Mouse (Mus musculus) MEL (cell line): ENCODE measurements around the gene Cd9. TPM values are rescaled to one million over a fixed set of nuclear protein-coding genes. Genes with fewer than 3 reads are reported as not detected.

Experiments
- DNase-seq: peaks from one replicate; pipeline ENCODE4 v3.0.0; 2011; ENCODE audit warnings: low read depth, low spot score
- H3K27ac ChIP-seq: 2 replicates; pipeline ENCODE4 v1.5.1; 2012; ENCODE audit warnings: low read depth, mild to moderate bottlenecking, control low read depth, low read length, moderate library complexity; ENCODE audit not compliant: control insufficient read depth
- H3K27me3 ChIP-seq, 2 experiments: fragments of 150-350 bp in 1 of 2; sonication (generic) in 1 of 2; 2 replicates each; pipeline ENCODE4 v1.6.1; 2012; ENCODE audit warnings: low read length in 2 of 2, mild to moderate bottlenecking in 2 of 2, improper control_type of control experiment in 1 of 2, moderate library complexity in 1 of 2; ENCODE audit not compliant: insufficient read depth in 2 of 2, control insufficient read depth in 1 of 2
- H3K36me3 ChIP-seq, 2 experiments: 2 replicates each; pipeline ENCODE4 v1.6.1; 2012 to 2014; ENCODE audit warnings: low read length in 2 of 2, improper control_type of control experiment in 1 of 2, inconsistent platforms in 1 of 2, mild to moderate bottlenecking in 1 of 2; ENCODE audit not compliant: insufficient read depth in 2 of 2, control insufficient read depth in 1 of 2
- H3K4me1 ChIP-seq, 2 experiments: fragments of 150-350 bp in 1 of 2; sonication (generic) in 1 of 2; 2 replicates each; pipeline ENCODE4 v1.6.1; 2012; ENCODE audit warnings: low read length in 2 of 2, improper control_type of control experiment in 1 of 2, mild to moderate bottlenecking in 1 of 2; ENCODE audit not compliant: insufficient read depth in 2 of 2, control insufficient read depth in 1 of 2
- H3K4me3 ChIP-seq, 2 experiments: fragments of 150-350 bp in 1 of 2; sonication (generic) in 1 of 2; 2 replicates each; pipeline ENCODE4 v1.5.1; 2012; ENCODE audit warnings: low read depth in 2 of 2, low read length in 2 of 2, mild to moderate bottlenecking in 2 of 2, moderate library complexity in 2 of 2, control low read depth in 1 of 2, improper control_type of control experiment in 1 of 2; ENCODE audit not compliant: control insufficient read depth in 1 of 2, insufficient read depth in 1 of 2
- H3K79me2 ChIP-seq: 2 replicates; pipeline ENCODE4 v1.6.1; 2012; ENCODE audit warnings: mild to moderate bottlenecking, low read length, moderate library complexity; ENCODE audit not compliant: control insufficient read depth, poor library complexity, insufficient read depth
- H3K9ac ChIP-seq: 2 replicates; pipeline ENCODE4 v1.6.1; 2012; ENCODE audit warnings: low read depth, mild to moderate bottlenecking, control low read depth, low read length, moderate library complexity; ENCODE audit not compliant: control insufficient read depth, poor library complexity, severe bottlenecking
- H3K9me3 ChIP-seq: fragments of 150-350 bp; sonication (generic); replicated peaks from 2 replicates; pipeline ENCODE4 v1.6.1; 2012; ENCODE audit warnings: mild to moderate bottlenecking, low read length, improper control_type of control experiment, moderate library complexity; ENCODE audit not compliant: insufficient read depth
- CHD1 ChIP-seq: IDR thresholded peaks from 2 replicates; pipeline ENCODE4 v1.6.1; 2012; ENCODE audit warnings: low read depth, mild to moderate bottlenecking, inconsistent platforms, low read length, improper control_type of control experiment
- CHD2 ChIP-seq: IDR thresholded peaks from 2 replicates; pipeline ENCODE4 v1.6.1; 2011; ENCODE audit warnings: low read length, improper control_type of control experiment
- CTCF ChIP-seq, 3 experiments: IDR thresholded peaks in 2 of 3; conservative IDR thresholded peaks in 1 of 3; 2 replicates each; pipeline ENCODE4 v1.5.1; 2011 to 2012; ENCODE audit warnings: low read length in 3 of 3, low read depth in 2 of 3, mild to moderate bottlenecking in 2 of 3, improper control_type of control experiment in 1 of 3, inconsistent platforms in 1 of 3, mixed read lengths in 1 of 3, moderate library complexity in 1 of 3; ENCODE audit not compliant: control insufficient read depth in 1 of 3, insufficient read depth in 1 of 3, poor library complexity in 1 of 3, severe bottlenecking in 1 of 3
- E2F4 ChIP-seq: IDR thresholded peaks from 2 replicates; pipeline ENCODE4 v1.6.1; 2011; ENCODE audit warnings: low read depth, low read length, improper control_type of control experiment, borderline replicate concordance
- ELF1 ChIP-seq: IDR thresholded peaks from 2 replicates; pipeline ENCODE4 v1.6.1; 2014; ENCODE audit warnings: low read depth, mild to moderate bottlenecking, inconsistent platforms, low read length, improper control_type of control experiment, moderate library complexity
- GABPA ChIP-seq: IDR thresholded peaks from 2 replicates; pipeline ENCODE4 v1.6.1; 2012; ENCODE audit warnings: low read depth, mild to moderate bottlenecking, inconsistent platforms, low read length, improper control_type of control experiment, moderate library complexity
- GATA1 ChIP-seq: IDR thresholded peaks from 2 replicates; pipeline ENCODE4 v1.6.1; 2011; ENCODE audit warnings: low read depth, low read length, improper control_type of control experiment
- HCFC1 ChIP-seq: IDR thresholded peaks from 2 replicates; pipeline ENCODE4 v1.6.1; 2012; ENCODE audit warnings: low read depth, mild to moderate bottlenecking, inconsistent platforms, low read length, improper control_type of control experiment, moderate library complexity
- KAT2A ChIP-seq: conservative IDR thresholded peaks from 2 replicates; pipeline ENCODE4 v1.6.1; 2012; ENCODE audit warnings: low read depth, low read length, improper control_type of control experiment, inconsistent platforms
- MAFK ChIP-seq: IDR thresholded peaks from 2 replicates; pipeline ENCODE4 v1.6.1; 2011; ENCODE audit warnings: low read depth, mild to moderate bottlenecking, low read length, improper control_type of control experiment, borderline replicate concordance
- MAX ChIP-seq: IDR thresholded peaks from 2 replicates; pipeline ENCODE4 v1.6.1; 2011; ENCODE audit warnings: low read length, improper control_type of control experiment
- MXI1 ChIP-seq: IDR thresholded peaks from 2 replicates; pipeline ENCODE4 v1.6.1; 2011; ENCODE audit warnings: mild to moderate bottlenecking, low read depth, low read length, improper control_type of control experiment
- MYB ChIP-seq: IDR thresholded peaks from 2 replicates; pipeline ENCODE4 v1.6.1; 2011; ENCODE audit warnings: mild to moderate bottlenecking, low read depth, low read length, improper control_type of control experiment
- MYC ChIP-seq: IDR thresholded peaks from 2 replicates; pipeline ENCODE4 v1.6.1; 2011; ENCODE audit warnings: low read depth, mild to moderate bottlenecking, low read length, improper control_type of control experiment, moderate library complexity
- POLR2A ChIP-seq, 2 experiments: IDR thresholded peaks; 2 replicates each; pipeline ENCODE4 v1.6.1; 2011 to 2012; ENCODE audit warnings: low read length in 2 of 2, mild to moderate bottlenecking in 2 of 2, control low read depth in 1 of 2, improper control_type of control experiment in 1 of 2, low read depth in 1 of 2, moderate library complexity in 1 of 2; ENCODE audit not compliant: control insufficient read depth in 1 of 2, insufficient read depth in 1 of 2, poor library complexity in 1 of 2
- RAD21 ChIP-seq: IDR thresholded peaks from 2 replicates; pipeline ENCODE4 v1.6.1; 2011; ENCODE audit warnings: mild to moderate bottlenecking, low read depth, low read length, improper control_type of control experiment
- RCOR1 ChIP-seq: IDR thresholded peaks from 2 replicates; pipeline ENCODE4 v1.6.1; 2012; ENCODE audit warnings: low read depth, mild to moderate bottlenecking, inconsistent platforms, low read length, improper control_type of control experiment
- SIN3A ChIP-seq: IDR thresholded peaks from 2 replicates; pipeline ENCODE4 v1.6.1; 2012; ENCODE audit warnings: low read length, improper control_type of control experiment, inconsistent platforms
- TAL1 ChIP-seq: IDR thresholded peaks from 2 replicates; pipeline ENCODE4 v1.6.1; 2012; ENCODE audit warnings: mild to moderate bottlenecking, inconsistent platforms, low read length, moderate library complexity, mixed read lengths
- TCF12 ChIP-seq: IDR thresholded peaks from 2 replicates; pipeline ENCODE4 v1.6.1; 2014; ENCODE audit warnings: low read depth, mild to moderate bottlenecking, inconsistent platforms, low read length, improper control_type of control experiment, moderate library complexity
- USF1 ChIP-seq: IDR thresholded peaks from 2 replicates; pipeline ENCODE4 v1.6.1; 2014; ENCODE audit warnings: low read depth, mild to moderate bottlenecking, inconsistent platforms, low read length, improper control_type of control experiment, moderate library complexity
- USF2 ChIP-seq, 2 experiments: IDR thresholded peaks; 2 replicates each; pipeline ENCODE4 v1.6.1; 2011 to 2012; ENCODE audit warnings: improper control_type of control experiment in 2 of 2, low read length in 2 of 2, borderline replicate concordance in 1 of 2, inconsistent platforms in 1 of 2, low read depth in 1 of 2, mild to moderate bottlenecking in 1 of 2; ENCODE audit not compliant: insufficient read depth in 1 of 2
- ZMIZ1 ChIP-seq: IDR thresholded peaks from 2 replicates; pipeline ENCODE4 v1.6.1; 2012; ENCODE audit warnings: low read depth, mild to moderate bottlenecking, inconsistent platforms, low read length, improper control_type of control experiment, moderate library complexity
- ZNF384 ChIP-seq: IDR thresholded peaks from 2 replicates; pipeline ENCODE4 v1.6.1; 2012; ENCODE audit warnings: low read depth, mild to moderate bottlenecking, inconsistent platforms, low read length, improper control_type of control experiment
- polyA plus RNA-seq, 2 experiments: library from polyadenylated mRNA; stranded (reverse) in 1 of 2; unstranded in 1 of 2; fragments of >175 nt in 1 of 2; fragments of >200 nt in 1 of 2; gene quantifications; 2 replicates each; pipeline versions ENCODE4 v1.2.1 to v1.2.4; 2012; ENCODE audit warnings: low replicate concordance in 2 of 2, low read depth in 1 of 2; ENCODE audit not compliant: insufficient read length in 2 of 2, insufficient read depth in 1 of 2, missing spikeins in 1 of 2
- total RNA-seq: library from RNA; depleted of rRNA; stranded (reverse); fragments of 300-350 nt; gene quantifications from 2 replicates; pipeline ENCODE4 v1.2.3, GENCODE M21; 2012

The Cd9 gene
- total and polyA plus RNA-seq, 3 experiments: 3.6 to 10.9 TPM; not detected in 1

DNA sequence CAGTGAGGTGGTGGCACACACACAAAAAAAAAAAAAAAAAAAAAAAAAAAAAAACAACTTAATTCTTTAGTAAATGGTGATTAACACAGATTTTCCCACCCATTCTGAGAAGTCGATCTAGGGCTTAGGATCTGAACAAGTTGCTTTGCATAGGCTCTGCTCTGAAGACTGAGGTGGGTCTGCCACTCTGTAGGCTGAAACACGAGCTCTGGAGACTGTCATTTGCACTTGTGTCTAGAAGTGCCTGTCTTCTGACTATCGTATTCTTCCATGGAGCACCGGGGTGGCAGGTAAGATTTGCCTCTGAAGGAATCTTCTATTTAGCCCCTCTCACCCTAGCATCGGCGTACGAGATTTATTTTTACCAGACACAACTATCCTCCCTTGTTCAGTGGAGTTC lies 62.1 kb downstream of the Cd9 start:
- TF ChIP-seq ELF1 (no peak), MYC (no peak)
- TF ChIP-seq, all 39 proteins: peak for 0
- Histone ChIP-seq H3K79me2 (no peaks in the 10 kb centered on the region), H3K4me1 (no peaks in the 10 kb centered on the region), H3K9ac (no peak overlapping the region), H3K27me3 (peaks cover 0 to 2% of the 10 kb centered on the region in 2 experiments; a peak in 2 of 4 replicates), H3K4me3 (no peak overlapping the region), H3K27ac (no peak overlapping the region), H3K9me3 (no peaks in the 10 kb centered on the region), H3K36me3 (no peaks in the 10 kb centered on the region)
- no peak for DNase-seq

DNA sequence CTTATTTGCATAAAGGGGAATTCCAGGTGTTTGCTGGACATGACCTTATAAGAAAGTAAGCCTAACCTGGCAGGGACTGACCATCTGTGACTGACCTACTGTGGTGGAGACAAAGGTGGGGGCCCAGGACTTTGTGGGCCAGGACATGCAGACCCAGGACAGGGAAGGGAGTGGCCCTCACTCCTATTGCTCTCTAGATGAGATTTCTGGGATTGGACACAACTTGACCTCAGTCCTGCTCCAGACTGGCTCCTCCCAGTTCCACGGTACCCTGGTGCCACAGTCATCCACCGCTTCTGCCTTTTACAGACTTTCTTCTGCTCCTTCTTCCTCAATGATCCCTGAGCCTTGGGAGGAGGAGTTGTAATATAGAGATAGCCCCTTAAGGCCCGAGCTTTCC lies 63.6 kb downstream of the Cd9 start:
- H3K27ac ChIP-seq: no peak overlapping the region
- DNase-seq: no peak

DNA sequence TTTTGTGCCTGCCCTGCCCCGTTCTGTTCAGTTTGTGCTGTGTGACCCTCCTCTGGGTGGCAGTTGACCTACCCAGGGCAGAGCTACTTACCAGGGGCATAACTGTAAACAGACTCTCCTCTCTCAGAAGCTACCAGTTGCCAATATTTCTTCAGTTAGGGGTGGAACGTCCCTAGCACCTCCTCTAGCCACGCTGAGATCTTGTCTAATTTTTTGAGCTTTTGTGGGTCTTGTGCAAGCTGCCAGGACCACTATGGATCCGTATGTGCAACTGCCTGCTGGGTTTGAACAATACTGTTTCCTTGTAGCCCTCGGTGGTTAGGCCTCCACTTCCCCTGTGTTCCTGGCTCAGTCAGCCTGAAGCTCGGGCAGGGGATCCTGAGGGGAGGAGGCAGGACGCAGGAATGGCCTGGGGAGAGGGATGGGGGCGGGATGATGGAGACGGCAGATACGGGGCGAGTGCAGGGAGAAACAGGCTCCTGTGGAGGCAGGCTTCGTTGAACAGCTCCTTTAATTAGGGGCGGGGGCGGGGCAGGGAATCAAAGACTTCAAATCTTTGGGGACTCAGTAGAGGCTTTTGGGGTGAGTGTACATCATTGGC lies 64.1 kb downstream of the Cd9 start:
- DNase-seq: no peak
- no peak for TF ChIP-seq ZNF384
- no peak for TF ChIP-seq CTCF (IDR thresholded peaks at IDR 0.05 in 2 of 3, conservative IDR thresholded peaks at IDR 0.05 in 1 of 3; ENCODE audit: control insufficient read depth in 1 of 3, insufficient read depth in 1 of 3, low read depth in 2 of 3, low read length in 3 of 3, poor library complexity in 1 of 3, severe bottlenecking in 1 of 3)
- TF ChIP-seq MAX: no peak
- no peak for TF ChIP-seq TAL1
- TF ChIP-seq USF2 (IDR thresholded peaks at IDR 0.05; ENCODE audit: borderline replicate concordance in 1 of 2, insufficient read depth in 1 of 2, low read depth in 1 of 2, low read length in 2 of 2): no peak
- TF ChIP-seq MXI1: no peak
- TF ChIP-seq E2F4: no peak
- no peak for TF ChIP-seq GATA1
- no peak for TF ChIP-seq RCOR1
- no peak for TF ChIP-seq ZMIZ1
- TF ChIP-seq CHD1: no peak
- no peak for TF ChIP-seq ELF1
- no peak for TF ChIP-seq TCF12
- TF ChIP-seq MAFK: no peak
- no peak for TF ChIP-seq USF1
- no peak for TF ChIP-seq RAD21
- no peak for TF ChIP-seq GABPA
- TF ChIP-seq MYB: no peak
- Histone ChIP-seq H3K9me3 (no peaks in the 10 kb centered on the region), H3K27ac (no peak overlapping the region), H3K4me1 (peaks cover 6 to 7% of the 10 kb centered on the region in 2 experiments), H3K4me3 (no peak overlapping the region), H3K9ac (no peak overlapping the region), H3K36me3 (peaks cover 0 to 6% of the 10 kb centered on the region in 2 experiments; a peak in 2 of 4 replicates), H3K27me3 (no peaks in the 10 kb centered on the region; a peak in 1 of 4 replicates), H3K79me2 (no peaks in the 10 kb centered on the region)

More for the DNA sequence above, 63.6 kb downstream of the Cd9 start:
- Histone ChIP-seq H3K79me2 (no peaks in the 10 kb centered on the region), H3K36me3 (peaks cover 0 to 2% of the 10 kb centered on the region in 2 experiments; a peak in 1 of 4 replicates)
- TF ChIP-seq MAFK (no peak), MAX (no peak), KAT2A (no peak), HCFC1 (no peak), POLR2A (IDR thresholded peaks at IDR 0.05; ENCODE audit: control insufficient read depth in 1 of 2, insufficient read depth in 1 of 2, low read depth in 1 of 2, low read length in 2 of 2, poor library complexity in 1 of 2) (no peak), USF1 (no peak), CHD2 (no peak), GABPA (no peak), SIN3A (no peak)
- TF ChIP-seq, all 39 proteins: peak for 0
- Histone ChIP-seq H3K4me3 (no peak overlapping the region), H3K27me3 (peaks cover 0 to 2% of the 10 kb centered on the region in 2 experiments; a peak in 2 of 4 replicates), H3K4me1 (peaks cover under 1 to 3% of the 10 kb centered on the region in 2 experiments; a peak in 3 of 4 replicates), H3K9me3 (no peaks in the 10 kb centered on the region), H3K9ac (no peak overlapping the region)
